Mouse (Mus musculus): ENCODE results near the gene Elf4.

GRCm38 (mm10) chrX:48435477-48435900 is 27.4 kb downstream of the Elf4 start:
- no peak for TF ChIP-seq HCFC1 (IDR thresholded peaks at IDR 0.05; ENCODE audit: low read depth, low read length)
- TF ChIP-seq BHLHE40 (IDR thresholded peaks at IDR 0.05; ENCODE audit: borderline replicate concordance, low read depth, low read length), result peak; percentile 73; the same call in 1 of the 2 replicates
